Mouse (Mus musculus): ENCODE measurements at regions not wholly inside any gene's neighbourhood (a gene's known extent, or its start where the extent isn't known, plus 50 kb on each side); places are given as distances from the start of the nearest gene placed in this dataset.

GRCm38 (mm10) chr2:148250902-148251301 lies 144.2 kb upstream of the Sstr4 start:
- TF ChIP-seq HCFC1 (IDR thresholded peaks at IDR 0.05; ENCODE audit: borderline replicate concordance, insufficient read depth, low read length) (no peak), CHD2 (IDR thresholded peaks at IDR 0.05; ENCODE audit: low read depth, low read length) (no peak), ZC3H11A (IDR thresholded peaks at IDR 0.05; ENCODE audit: borderline replicate concordance, low read depth, low read length) (no peak), MAFK (IDR thresholded peaks at IDR 0.05; ENCODE audit: insufficient read depth, low read depth, low read length) (no peak), ZNF384 (IDR thresholded peaks at IDR 0.05; ENCODE audit: low read depth, low read length) (no peak)
